Mouse (Mus musculus) right cerebral cortex, adult 2 months (tissue): ENCODE results near the gene Eif4ebp2.

Experiments
- DNase-seq, 2 experiments: peaks; one replicate each; pipeline ENCODE4 v3.0.0; 2021 to 2022; ENCODE audit warnings: low spot score in 2 of 2

Gene Eif4ebp2

DNA sequence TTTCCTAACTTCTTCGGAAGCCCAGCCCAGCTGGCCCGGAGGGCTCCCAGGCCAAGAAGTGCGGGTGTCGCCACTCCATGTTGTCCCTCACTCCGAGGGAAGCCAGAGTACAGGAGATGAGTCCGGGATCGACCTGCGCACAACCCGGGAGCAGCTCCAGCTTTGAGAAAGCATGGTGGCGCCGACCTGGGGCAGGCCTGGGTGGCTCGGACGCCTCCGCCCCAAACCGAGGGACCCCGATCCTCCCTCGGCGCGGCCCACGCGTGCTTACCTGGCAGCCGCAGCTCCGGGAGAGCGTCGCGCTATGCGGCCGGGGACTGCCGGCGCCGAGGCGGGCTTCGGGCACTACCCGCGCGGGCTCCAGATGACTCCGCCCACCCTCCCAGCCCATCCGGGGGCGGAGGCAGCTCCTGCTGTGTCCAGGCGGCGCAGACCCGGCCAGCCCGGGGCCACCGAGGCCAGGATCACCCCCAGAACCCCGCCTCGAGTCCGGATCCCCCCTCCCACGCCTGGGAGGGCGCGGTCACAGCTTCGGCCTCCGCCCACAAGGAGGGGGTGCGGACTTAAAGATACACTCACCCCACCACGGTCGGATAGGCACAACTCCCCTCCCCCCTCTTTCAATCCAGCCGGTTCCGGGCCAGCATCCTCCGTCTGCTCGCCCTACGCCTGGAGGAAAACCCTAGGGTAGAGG, 69.3 kb downstream of the Eif4ebp2 start, which contains the start of gene Pald1:
Gene Pald1, minus strand, starts transcription at position 510 of the 694 bp plus-strand sequence.
- DNase-seq = peak; percentile 30 to 49

DNA sequence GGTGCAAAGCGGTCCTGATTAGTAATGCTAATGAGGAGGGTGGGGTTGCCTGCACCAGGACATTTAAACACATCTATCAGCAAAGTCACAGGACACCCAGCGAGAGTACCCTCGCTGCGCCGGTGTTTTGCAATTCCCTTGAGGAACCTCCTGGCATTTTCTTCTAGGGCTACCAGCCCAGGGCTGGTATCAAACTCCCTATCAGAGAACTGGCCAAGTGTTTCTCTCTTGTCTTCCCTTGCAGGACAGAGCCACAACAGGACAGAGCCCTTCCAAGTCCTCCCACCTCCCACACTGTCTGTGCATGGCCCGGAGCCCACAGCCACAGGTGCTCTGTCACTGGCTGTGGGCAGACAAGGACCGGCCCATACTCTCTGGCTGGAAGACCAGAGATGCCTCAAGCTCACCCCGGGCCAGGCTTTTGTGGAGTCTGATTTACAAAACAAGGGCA, 70.2 kb downstream of the Eif4ebp2 start:
- no peak for DNase-seq

DNA sequence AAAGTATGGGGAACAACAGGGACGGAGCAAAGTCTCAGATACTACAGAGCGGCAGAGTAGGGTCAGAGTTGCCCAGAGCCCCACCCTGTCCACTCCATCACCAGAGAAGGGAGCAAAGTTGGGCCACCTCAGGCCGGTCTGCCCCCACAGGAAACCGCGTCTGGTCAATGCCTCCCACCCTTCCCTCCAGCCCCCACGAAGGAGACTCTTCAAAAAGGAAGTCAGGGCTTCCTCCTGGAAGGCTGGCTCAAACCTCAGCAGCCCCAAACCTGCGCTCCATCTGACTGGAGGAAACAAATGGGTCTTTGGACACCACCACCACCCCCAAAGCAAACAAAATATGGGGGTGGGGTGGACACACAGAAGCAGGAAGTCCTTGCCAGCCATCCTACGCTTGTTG, 70.6 kb downstream of the Eif4ebp2 start:
- DNase-seq = no peak

DNA sequence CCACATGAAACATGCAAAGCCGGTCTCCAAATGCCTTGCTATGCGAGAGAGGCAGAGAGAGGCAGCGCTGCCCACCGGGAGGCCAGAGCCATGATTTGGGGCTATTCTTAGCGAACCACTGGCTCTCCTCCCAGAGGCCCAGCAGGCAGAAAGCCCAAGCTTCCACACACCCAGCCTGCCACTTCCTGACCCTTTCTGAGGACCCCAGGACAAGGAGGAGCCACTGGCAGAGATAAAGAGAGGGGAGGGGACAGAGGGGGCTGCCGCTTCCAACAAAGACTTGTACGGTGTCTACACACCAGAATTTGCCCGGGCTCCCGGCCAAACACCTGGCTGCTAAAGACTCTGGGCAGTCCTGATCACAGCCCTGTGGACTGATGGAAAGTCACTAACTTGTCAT, 72.3 kb downstream of the Eif4ebp2 start:
- no peak for DNase-seq

DNA sequence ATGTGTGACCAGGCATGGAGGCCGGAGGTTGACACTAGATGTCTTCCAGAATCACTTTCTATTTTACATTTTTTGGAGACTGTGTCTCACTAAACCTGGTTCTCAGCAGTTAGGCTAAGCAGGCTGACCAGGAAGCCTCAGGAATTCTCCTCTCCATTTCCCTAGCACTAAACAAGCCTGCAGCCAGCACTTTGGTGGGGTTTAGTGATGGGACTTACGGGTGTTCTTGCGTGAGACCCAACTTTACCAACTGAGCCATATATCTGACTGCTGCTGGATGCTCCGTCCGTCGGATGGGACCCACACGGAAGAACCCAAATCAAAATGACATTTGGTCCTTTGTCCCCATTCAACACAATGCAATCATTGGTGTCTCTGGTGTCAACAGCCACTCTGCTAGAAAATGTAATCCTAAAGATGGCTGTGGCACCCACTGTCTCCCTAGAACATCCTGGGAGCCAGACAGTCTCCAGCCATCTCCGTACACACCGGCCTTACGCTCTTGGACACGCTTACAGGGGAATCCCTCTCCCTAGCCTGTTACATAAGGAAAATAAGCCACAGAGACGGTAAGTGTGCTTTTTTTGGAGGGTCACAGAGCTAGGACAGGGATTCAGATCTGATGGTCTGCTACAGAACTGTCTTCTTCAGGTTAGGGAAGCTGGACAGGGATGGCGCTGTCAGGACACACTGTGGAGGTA, 73.0 kb downstream of the Eif4ebp2 start:
- DNase-seq = no peak

DNA sequence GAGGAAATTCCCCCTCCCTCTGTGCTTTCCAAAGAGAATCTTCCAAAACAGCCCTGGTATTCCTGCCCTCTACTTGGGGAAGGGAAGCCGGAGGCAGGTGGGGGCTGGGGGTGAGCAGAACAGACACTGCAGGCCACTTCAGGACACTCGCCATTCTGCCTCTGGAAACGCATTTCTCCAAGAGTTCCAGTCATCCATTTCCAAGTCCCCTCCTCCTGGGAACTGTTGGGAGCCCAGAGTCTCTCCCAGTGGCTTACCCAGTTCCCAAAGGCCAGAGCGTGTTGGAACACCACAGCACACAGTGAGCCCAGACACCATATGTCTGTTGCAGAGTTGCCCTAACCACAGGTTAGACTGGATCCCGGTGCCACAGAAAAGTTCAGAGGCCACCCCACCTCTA, 73.8 kb downstream of the Eif4ebp2 start:
- DNase-seq = no peak
